Mouse (Mus musculus): ENCODE data around the gene Tmem132c. TPM values are rescaled to one million over a fixed set of nuclear protein-coding genes. Genes with fewer than 3 reads are reported as not detected.

Tmem132c gene
- not detected for polyA plus RNA-seq (2012; fragmentation: generic; extraction: Trizol)

GRCm38 (mm10) chr5:127241136-127241924 lies at the start of gene Tmem132c:
Gene Tmem132c (plus strand): TSS chr5:127241808.

